In the genomic region with DNA sequence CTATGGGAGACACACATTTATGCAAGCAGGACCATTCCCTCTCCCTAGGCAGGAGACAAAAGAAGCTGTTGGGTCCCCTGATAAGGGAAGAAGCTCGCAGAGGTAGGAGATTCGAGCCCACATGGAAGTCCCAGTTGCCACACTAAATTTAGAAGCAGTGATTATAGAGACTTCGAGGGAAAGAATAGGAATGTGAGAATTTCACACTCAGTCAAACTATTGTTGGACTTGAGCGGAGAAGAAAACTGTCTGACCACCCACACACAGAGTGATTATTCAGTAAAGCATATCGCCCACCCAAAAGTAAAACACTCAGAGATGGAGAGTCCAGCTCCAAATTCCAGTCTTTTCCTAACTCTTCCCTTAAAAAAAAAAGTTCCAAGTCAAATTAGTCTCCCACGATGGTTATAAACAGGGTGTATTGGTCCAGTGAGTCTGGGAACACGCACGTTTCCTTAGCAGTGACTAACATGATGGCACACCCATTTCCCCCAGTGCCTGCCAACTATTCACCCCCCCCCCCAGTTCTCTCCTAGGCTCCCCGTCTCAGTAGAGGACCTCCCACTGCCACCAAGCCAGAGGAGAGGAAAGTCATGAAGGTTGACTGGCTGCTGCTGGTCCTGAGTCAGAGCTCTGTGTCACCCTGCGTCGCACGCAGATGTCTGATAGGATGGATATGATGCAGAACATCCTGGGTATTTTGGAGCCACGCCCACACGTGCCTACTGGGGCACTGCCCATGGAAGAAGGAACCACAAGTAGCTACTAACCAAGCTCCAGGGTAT, we compare ENCODE assay signal across 11 mouse cellular contexts.
DNase-seq lines count a peak whose midpoint lies in the region; ATAC-seq and TF ChIP-seq lines count a peak whose summit lies in the region.
"Had no signal": no experiment of that assay in that cellular context is flagged by ENCODE, and none has a peak within 500 bp of the region (broad histone marks: within the 10 kb centered on the region; RNA-seq: fewer than 3 reads in every experiment).

No protein-coding gene starts in this region.

- ATAC-seq in heart, embryonic 12.5 days (ENCODE audit: insufficient number of reproducible peaks, low FRiP score) = no peak
- ATAC-seq in forebrain, embryonic 13.5 days = no peak
- ATAC-seq: inflammation-experienced regulatory T-cells, adult 6 months had no signal

- no peak for TF ChIP-seq POLR2A in heart, adult 2 months (IDR thresholded peaks at IDR 0.05; ENCODE audit: insufficient read depth, low read depth, low read length)

- peak overlapping the region; percentile 59 for H3K27ac ChIP-seq in heart, adult 2 months
- H3K27ac ChIP-seq in heart, embryonic 12.5 days (ENCODE audit: poor library complexity, severe bottlenecking) = no peak overlapping the region
- peak overlapping the region; percentile 62 for H3K27ac ChIP-seq in heart, embryonic 10.5 days
- H3K27ac ChIP-seq in forebrain, embryonic 13.5 days = no peak overlapping the region

- 0 out of 2 replicates have a peak, but pooled peaks have one; percentile 10 for TF ChIP-seq EP300 in heart, adult 2 months (IDR thresholded peaks at IDR 0.05; ENCODE audit: insufficient read depth, low read depth, low read length)

- H3K4me3 ChIP-seq in heart, adult 2 months = no peak overlapping the region
- no peak overlapping the region for H3K4me3 ChIP-seq in heart, embryonic 12.5 days
- H3K4me3 ChIP-seq in heart, embryonic 10.5 days = no peak overlapping the region
- H3K4me3 ChIP-seq in forebrain, embryonic 13.5 days = no peak overlapping the region
- H3K4me3 ChIP-seq: erythroblast, embryonic 14.5 days had no signal

- 26% methylated on average over 14 of the region's 14 CpGs for WGBS in heart, adult 2 months
- 53% methylated on average over 14 of the region's 14 CpGs for whole genome bisulfite sequencing in heart, embryonic 12.5 days
- 57% methylated on average over 14 of the region's 14 CpGs for WGBS in heart, embryonic 10.5 days
- WGBS in forebrain, embryonic 13.5 days = 82% methylated on average over 14 of the region's 14 CpGs

- no peaks in the 10 kb centered on the region for H3K79me2 ChIP-seq in heart, adult 2 months (replicated peaks; ENCODE audit: control insufficient read depth, insufficient read depth, low read length)

- peak; percentile 35 to 38 for DNase-seq in heart, adult 2 months
- no peak for DNase-seq in heart, embryonic 10.5 days (ENCODE audit: low spot score)
- peak; percentile 29 to 84 for DNase-seq in left cerebral cortex, postnatal 25 days (ENCODE audit: low spot score in 2 of 2)
- DNase-seq in right cerebral cortex, postnatal 14 days = peak; percentile 38
- no peak for DNase-seq in thymus, postnatal 0 days (ENCODE audit: low spot score)
- no peak for DNase-seq in ovary, postnatal 10 days (ENCODE audit: low spot score)

- no peaks in the 10 kb centered on the region for H3K36me3 ChIP-seq in heart, adult 2 months (ENCODE audit: control insufficient read depth, insufficient read depth, low read length)
- H3K36me3 ChIP-seq in heart, embryonic 12.5 days = no peaks in the 10 kb centered on the region
- H3K36me3 ChIP-seq in heart, embryonic 10.5 days = no peaks in the 10 kb centered on the region
- H3K36me3 ChIP-seq in forebrain, embryonic 13.5 days (ENCODE audit: poor library complexity, severe bottlenecking) = no peaks in the 10 kb centered on the region

- peaks cover 5% of the 10 kb centered on the region for H3K4me1 ChIP-seq in heart, adult 2 months (ENCODE audit: control insufficient read depth, insufficient read depth, low read length)
- peaks cover 30% of the 10 kb centered on the region for H3K4me1 ChIP-seq in heart, embryonic 12.5 days (replicated peaks)
- H3K4me1 ChIP-seq in heart, embryonic 10.5 days = peaks cover 33% of the 10 kb centered on the region
- H3K4me1 ChIP-seq in forebrain, embryonic 13.5 days = peaks cover 18% of the 10 kb centered on the region

- TF ChIP-seq CTCF in heart, adult 2 months (IDR thresholded peaks at IDR 0.05) = no peak

- no peaks in the 10 kb centered on the region for H3K9me3 ChIP-seq in heart, embryonic 12.5 days (replicated peaks)
- no peaks in the 10 kb centered on the region for H3K9me3 ChIP-seq in heart, embryonic 10.5 days
- no peaks in the 10 kb centered on the region for H3K9me3 ChIP-seq in forebrain, embryonic 13.5 days (replicated peaks)

- H3K4me2 ChIP-seq in heart, embryonic 12.5 days = no peak overlapping the region
- H3K4me2 ChIP-seq in forebrain, embryonic 13.5 days = no peak overlapping the region

- H3K9ac ChIP-seq in heart, adult 2 months (ENCODE audit: low read depth, low read length) = no peak overlapping the region
- no peak overlapping the region for H3K9ac ChIP-seq in heart, embryonic 12.5 days
- no peak overlapping the region for H3K9ac ChIP-seq in forebrain, embryonic 13.5 days

- intact Hi-C loops in heart, adult 2 months (cut with DNase I) = loop anchor here (5.0 kb wide), 5 partner anchors 48 to 468 kb away; no protein-coding TSS in a partner anchor
- intact Hi-C loops in left cerebral cortex, postnatal 25 days (cut with DNase I) = loop anchor here (5.0 kb wide), 2 partner anchors 88 to 208 kb away; no protein-coding TSS in a partner anchor

- H3K27me3 ChIP-seq in heart, adult 2 months (ENCODE audit: control insufficient read depth, insufficient read depth, low read length) = no peaks in the 10 kb centered on the region
- H3K27me3 ChIP-seq in heart, embryonic 12.5 days (replicated peaks) = no peaks in the 10 kb centered on the region
- no peaks in the 10 kb centered on the region for H3K27me3 ChIP-seq in heart, embryonic 10.5 days (ENCODE audit: insufficient read depth, poor library complexity, severe bottlenecking)
- no peaks in the 10 kb centered on the region for H3K27me3 ChIP-seq in forebrain, embryonic 13.5 days
- H3K27me3 ChIP-seq: CH12.LX had no signal

Comparison
In these comparisons a context has a peak if more than half of its experiments do, and no peak if none do; other contexts are left out.
1. DNase-seq: peak in heart, adult 2 months (2 of 2), left cerebral cortex, postnatal 25 days (2 of 2) and right cerebral cortex, postnatal 14 days (single experiment); none in heart, embryonic 10.5 days (single experiment), thymus, postnatal 0 days (single experiment) and ovary, postnatal 10 days (single experiment).
2. H3K27ac ChIP-seq: peak in heart, adult 2 months (single experiment) and heart, embryonic 10.5 days (single experiment); none in heart, embryonic 12.5 days (single experiment) and forebrain, embryonic 13.5 days (single experiment).